Mouse (Mus musculus): Measurements from ENCODE around the gene Tenm2.

The Tenm2 gene

DNA sequence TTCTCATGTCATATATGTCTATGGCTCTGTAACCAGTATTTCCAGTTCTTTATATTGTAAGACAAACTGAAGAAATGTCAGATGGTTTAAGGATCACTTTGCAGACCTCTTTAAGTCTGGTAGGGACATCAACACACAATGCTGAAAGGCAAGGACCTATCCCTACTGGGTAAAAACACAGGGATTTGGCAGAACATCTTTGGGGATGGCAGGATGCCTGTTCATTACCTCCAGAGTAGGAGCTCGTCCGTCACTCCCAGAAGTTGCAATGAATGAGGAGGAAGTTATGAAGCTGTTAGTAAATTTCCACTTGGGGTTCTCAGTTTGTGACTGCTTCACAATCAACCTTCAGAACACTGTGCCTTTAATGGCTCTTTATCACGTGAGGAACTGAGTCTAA is 939.2 kb downstream of the Tenm2 start:
- Histone ChIP-seq H3K36me3 (ENCODE audit: control insufficient read depth, insufficient read depth, low read length, poor library complexity, severe bottlenecking) (no peaks in the 10 kb centered on the region), H3K27me3 (ENCODE audit: control insufficient read depth, insufficient read depth, low read length, poor library complexity, severe bottlenecking) (no peaks in the 10 kb centered on the region)
- DNase-seq (ENCODE audit: low read depth, low spot score) = no peak

- no peaks in the 10 kb centered on the region for H3K27me3 ChIP-seq (ENCODE audit: control insufficient read depth, insufficient read depth, low read length, poor library complexity, severe bottlenecking)
- H3K36me3 ChIP-seq (ENCODE audit: control insufficient read depth, insufficient read depth, low read length, poor library complexity, severe bottlenecking) = no peaks in the 10 kb centered on the region
- no peak for DNase-seq (ENCODE audit: low read depth, low spot score)
Observed at GRCm38 (mm10) chr11:36292206-36292605, 943.6 kb downstream of the Tenm2 start.

DNA sequence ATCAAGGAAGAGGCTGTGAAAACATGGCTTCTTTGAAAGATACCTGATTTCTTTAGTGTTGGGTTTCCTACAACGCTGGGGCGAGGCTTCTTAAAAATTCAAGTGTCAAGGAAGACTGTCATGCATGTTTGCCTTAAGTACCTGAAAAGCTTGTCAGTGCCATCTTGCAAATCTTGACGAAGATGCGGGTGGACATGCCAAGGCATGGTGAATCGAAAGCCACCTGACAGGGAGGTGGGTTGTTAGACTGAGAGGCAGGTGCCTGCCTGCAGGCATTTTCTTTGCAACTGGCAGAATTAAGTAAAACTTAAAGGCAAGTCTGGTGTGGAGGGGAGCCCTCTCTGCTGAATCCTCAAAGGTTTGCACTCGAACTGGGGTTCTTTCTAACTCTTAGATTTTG is 949.5 kb downstream of the Tenm2 start:
- Histone ChIP-seq H3K27me3 (ENCODE audit: control insufficient read depth, insufficient read depth, low read length, poor library complexity, severe bottlenecking) (no peaks in the 10 kb centered on the region), H3K36me3 (ENCODE audit: control insufficient read depth, insufficient read depth, low read length, poor library complexity, severe bottlenecking) (no peaks in the 10 kb centered on the region)
- no peak for DNase-seq (ENCODE audit: low read depth, low spot score)

- no peaks in the 10 kb centered on the region for H3K36me3 ChIP-seq (ENCODE audit: control insufficient read depth, insufficient read depth, low read length, poor library complexity, severe bottlenecking)
- no peak for DNase-seq (ENCODE audit: low read depth, low spot score)
- H3K27me3 ChIP-seq (ENCODE audit: control insufficient read depth, insufficient read depth, low read length, poor library complexity, severe bottlenecking) = no peaks in the 10 kb centered on the region
Observed at GRCm38 (mm10) chr11:36280533-36280932, 955.2 kb downstream of the Tenm2 start.

GRCm38 (mm10) chr11:36277903-36278215 is 957.9 kb downstream of the Tenm2 start:
- DNase-seq (ENCODE audit: low read depth, low spot score) = no peak
- no peaks in the 10 kb centered on the region for H3K27me3 ChIP-seq (ENCODE audit: control insufficient read depth, insufficient read depth, low read length, poor library complexity, severe bottlenecking)

GRCm38 (mm10) chr11:36277192-36277902 is 958.4 kb downstream of the Tenm2 start:
- Histone ChIP-seq H3K36me3 (ENCODE audit: control insufficient read depth, insufficient read depth, low read length, poor library complexity, severe bottlenecking) (no peaks in the 10 kb centered on the region), H3K27me3 (ENCODE audit: control insufficient read depth, insufficient read depth, low read length, poor library complexity, severe bottlenecking) (no peaks in the 10 kb centered on the region)
- no peak for DNase-seq (ENCODE audit: low read depth, low spot score)

More at GRCm38 (mm10) chr11:36277903-36278215, 957.9 kb downstream of the Tenm2 start:
- no peaks in the 10 kb centered on the region for H3K36me3 ChIP-seq (ENCODE audit: control insufficient read depth, insufficient read depth, low read length, poor library complexity, severe bottlenecking)

DNA sequence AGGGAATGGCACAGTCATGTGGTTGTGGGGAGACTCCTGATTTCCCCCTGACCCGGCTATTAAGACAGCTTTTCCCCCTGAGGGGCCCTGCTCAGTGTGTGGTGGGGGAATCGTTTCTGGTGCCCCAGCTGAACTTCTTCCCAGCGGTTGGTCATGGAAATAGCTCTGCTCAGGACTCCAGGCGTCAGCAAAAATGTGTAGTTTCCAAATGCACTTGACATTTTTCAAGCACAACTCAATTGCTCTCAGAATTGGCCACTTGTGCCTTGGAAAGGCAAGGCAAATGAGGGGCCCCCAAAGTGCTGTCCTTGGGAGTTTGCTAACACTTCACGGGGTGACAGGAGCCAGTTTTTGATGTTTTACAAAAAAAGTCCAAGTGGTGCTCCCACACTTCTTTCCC is 959.7 kb downstream of the Tenm2 start:
- no peak for DNase-seq (ENCODE audit: low read depth, low spot score)
- no peaks in the 10 kb centered on the region for H3K36me3 ChIP-seq (ENCODE audit: control insufficient read depth, insufficient read depth, low read length, poor library complexity, severe bottlenecking)
- no peaks in the 10 kb centered on the region for H3K27me3 ChIP-seq (ENCODE audit: control insufficient read depth, insufficient read depth, low read length, poor library complexity, severe bottlenecking)

GRCm38 (mm10) chr11:36272149-36272548 is 963.6 kb downstream of the Tenm2 start:
- DNase-seq (ENCODE audit: low read depth, low spot score) = no peak
- no peaks in the 10 kb centered on the region for H3K27me3 ChIP-seq (ENCODE audit: control insufficient read depth, insufficient read depth, low read length, poor library complexity, severe bottlenecking)
- H3K36me3 ChIP-seq (ENCODE audit: control insufficient read depth, insufficient read depth, low read length, poor library complexity, severe bottlenecking) = no peaks in the 10 kb centered on the region

DNA sequence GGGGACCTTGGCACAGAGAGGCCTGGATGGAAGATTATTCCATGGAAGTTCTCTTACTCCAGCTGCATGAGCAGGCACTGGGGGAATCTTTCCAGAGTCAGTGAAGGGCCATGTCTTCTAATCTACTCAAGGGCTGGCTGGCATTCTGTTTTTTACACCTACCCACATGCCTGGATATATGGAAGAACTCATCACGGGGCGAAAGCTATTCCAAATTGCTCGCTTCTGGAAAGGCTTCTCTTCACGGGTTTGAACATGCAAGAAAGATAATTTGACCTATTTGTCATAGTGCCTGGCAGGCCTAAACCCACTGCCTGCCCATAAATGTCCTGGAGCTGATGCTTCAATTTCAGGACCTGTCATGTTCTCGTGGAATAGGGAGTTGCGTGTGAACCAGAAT is 965.8 kb downstream of the Tenm2 start:
- no peaks in the 10 kb centered on the region for H3K27me3 ChIP-seq (ENCODE audit: control insufficient read depth, insufficient read depth, low read length, poor library complexity, severe bottlenecking)
- no peak for DNase-seq (ENCODE audit: low read depth, low spot score)
- H3K36me3 ChIP-seq (ENCODE audit: control insufficient read depth, insufficient read depth, low read length, poor library complexity, severe bottlenecking) = no peaks in the 10 kb centered on the region

DNA sequence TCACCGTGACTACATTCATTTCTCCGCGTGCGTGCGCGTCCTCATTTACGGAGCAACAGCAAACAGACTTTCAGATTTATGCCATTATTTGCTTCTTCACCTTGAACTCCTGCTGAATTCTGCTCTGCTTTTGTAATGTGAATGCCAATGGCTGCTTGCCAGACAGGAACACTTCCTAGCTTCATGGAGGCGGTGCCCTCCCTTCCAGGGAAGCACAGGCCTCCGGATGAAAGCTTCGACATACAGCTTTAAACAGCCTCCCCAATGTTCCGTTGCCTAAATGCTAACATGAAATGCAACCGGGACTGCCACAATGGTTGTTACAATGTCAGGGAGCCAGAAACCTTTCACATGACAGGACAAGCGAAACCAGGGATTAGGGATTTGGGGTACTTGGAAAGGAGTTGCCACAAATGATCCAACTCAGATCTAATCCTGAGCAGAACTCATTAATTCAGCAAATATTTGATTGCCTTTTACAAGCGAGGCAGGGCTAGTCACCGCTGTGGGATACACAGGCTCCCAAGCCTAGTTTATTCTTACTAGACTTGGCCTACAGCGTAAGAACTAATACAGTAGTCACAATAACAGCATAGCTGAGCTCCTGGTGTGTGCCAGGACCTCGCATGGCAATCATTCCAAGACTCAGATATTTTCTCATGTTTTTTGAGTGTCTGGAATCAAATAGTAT is 970.8 kb downstream of the Tenm2 start:
- no peak for DNase-seq (ENCODE audit: low read depth, low spot score)
- Histone ChIP-seq H3K27me3 (ENCODE audit: control insufficient read depth, insufficient read depth, low read length, poor library complexity, severe bottlenecking) (no peaks in the 10 kb centered on the region), H3K36me3 (ENCODE audit: control insufficient read depth, insufficient read depth, low read length, poor library complexity, severe bottlenecking) (no peaks in the 10 kb centered on the region)

DNA sequence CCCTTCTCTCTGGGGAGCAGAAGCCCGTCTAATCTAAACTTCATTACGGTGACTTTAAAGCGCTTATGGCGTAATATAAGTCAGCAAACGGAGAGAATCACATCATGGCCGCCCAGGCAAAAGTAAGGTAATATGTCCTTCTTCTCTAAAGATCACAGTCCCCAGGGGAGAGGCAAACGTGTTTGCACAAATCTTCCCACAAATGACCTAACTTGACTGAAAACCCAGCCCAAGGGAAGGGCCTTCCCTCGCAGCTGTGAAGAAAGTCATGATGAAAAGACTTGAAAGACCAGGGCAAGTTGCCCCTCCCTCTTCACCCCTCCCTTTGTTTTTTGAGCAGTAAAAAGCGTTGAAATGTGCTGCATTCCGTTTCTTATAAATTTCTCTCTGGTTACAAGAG is 971.9 kb downstream of the Tenm2 start:
- DNase-seq (ENCODE audit: low read depth, low spot score) = no peak
- H3K36me3 ChIP-seq (ENCODE audit: control insufficient read depth, insufficient read depth, low read length, poor library complexity, severe bottlenecking) = no peaks in the 10 kb centered on the region
- no peaks in the 10 kb centered on the region for H3K27me3 ChIP-seq (ENCODE audit: control insufficient read depth, insufficient read depth, low read length, poor library complexity, severe bottlenecking)

DNA sequence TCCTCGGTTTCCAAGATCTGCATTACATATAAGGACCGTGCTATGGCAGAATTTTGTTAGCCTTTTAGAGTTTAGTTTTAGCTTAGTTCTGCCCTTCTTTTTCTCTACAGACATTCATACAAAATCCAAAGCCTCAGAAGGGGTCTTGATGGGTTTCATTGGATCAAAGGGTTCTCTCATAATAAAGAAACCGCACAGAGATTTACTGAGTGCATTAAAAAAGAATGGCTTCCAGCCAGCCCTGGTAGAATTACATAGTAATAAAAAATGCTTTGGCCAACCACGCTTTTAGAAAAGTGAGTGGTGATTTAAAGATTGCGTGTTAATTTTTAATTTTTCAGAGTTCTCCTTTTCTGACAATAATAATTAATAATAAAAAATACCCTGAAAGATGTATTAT is 978.6 kb downstream of the Tenm2 start:
- Histone ChIP-seq H3K27me3 (ENCODE audit: control insufficient read depth, insufficient read depth, low read length, poor library complexity, severe bottlenecking) (no peaks in the 10 kb centered on the region), H3K36me3 (ENCODE audit: control insufficient read depth, insufficient read depth, low read length, poor library complexity, severe bottlenecking) (no peaks in the 10 kb centered on the region)
- no peak for DNase-seq (ENCODE audit: low read depth, low spot score)

DNA sequence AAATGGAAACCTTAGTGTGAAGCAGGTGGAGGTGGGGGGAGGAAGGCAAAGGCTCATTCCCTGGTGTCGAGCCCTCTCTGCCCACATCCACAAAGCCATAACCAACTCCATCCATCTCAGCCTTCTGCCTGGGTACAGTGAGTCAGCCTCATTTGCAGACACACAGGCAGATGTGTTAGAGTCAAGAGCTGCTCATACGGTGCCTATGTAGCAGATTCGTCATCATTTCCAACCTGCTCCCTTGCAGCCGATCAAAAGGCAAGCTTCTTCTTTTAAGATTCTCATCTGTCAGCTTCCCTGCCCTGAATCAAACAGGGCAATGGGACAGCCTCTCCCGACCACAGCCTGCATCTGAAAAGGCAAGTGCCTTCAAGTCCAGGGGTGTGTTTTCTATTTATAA is 979.0 kb downstream of the Tenm2 start:
- DNase-seq (ENCODE audit: low read depth, low spot score) = no peak
- H3K36me3 ChIP-seq (ENCODE audit: control insufficient read depth, insufficient read depth, low read length, poor library complexity, severe bottlenecking) = no peaks in the 10 kb centered on the region
- H3K27me3 ChIP-seq (ENCODE audit: control insufficient read depth, insufficient read depth, low read length, poor library complexity, severe bottlenecking) = no peaks in the 10 kb centered on the region

DNA sequence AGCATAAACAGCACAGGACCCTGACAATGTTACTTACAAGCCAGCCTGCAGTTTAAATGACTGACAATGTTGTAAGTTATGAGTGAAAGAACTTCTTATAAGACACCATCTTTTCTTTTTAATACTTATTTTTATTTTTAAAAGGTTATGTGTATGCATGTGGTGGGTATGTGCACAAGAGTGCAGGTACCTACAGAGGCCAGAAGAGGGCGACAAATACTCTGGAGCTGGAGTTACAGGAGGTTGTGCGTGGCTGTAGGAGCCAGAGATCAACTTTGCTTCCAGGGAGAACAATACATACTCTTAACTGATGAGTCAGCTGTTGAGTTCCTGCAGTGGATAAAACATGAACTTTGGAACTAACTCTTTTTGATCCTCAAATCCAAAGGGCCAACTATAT is 981.7 kb downstream of the Tenm2 start:
- DNase-seq (ENCODE audit: low read depth, low spot score) = no peak
- Histone ChIP-seq H3K27me3 (ENCODE audit: control insufficient read depth, insufficient read depth, low read length, poor library complexity, severe bottlenecking) (no peaks in the 10 kb centered on the region), H3K36me3 (ENCODE audit: control insufficient read depth, insufficient read depth, low read length, poor library complexity, severe bottlenecking) (no peaks in the 10 kb centered on the region)

DNA sequence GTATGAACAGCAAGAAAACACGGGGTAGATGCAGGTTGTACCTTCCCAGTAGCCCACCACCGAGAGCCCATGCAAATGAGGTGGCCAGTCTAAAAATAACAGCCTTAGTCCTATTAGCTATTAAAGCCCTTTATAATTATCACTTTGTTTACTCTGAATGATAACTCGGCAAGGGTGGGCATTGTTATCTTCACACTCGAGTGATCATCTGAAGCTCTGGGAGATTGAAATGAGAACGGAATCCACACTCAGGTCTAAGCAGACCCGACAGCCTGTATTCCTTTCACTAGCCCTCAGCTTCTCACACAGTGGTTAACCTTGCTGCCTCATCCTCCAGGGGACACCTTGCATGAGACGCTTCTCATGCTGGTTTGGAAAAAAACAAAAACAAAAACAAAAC is 985.7 kb downstream of the Tenm2 start:
- no peaks in the 10 kb centered on the region for H3K36me3 ChIP-seq (ENCODE audit: control insufficient read depth, insufficient read depth, low read length, poor library complexity, severe bottlenecking)
- no peaks in the 10 kb centered on the region for H3K27me3 ChIP-seq (ENCODE audit: control insufficient read depth, insufficient read depth, low read length, poor library complexity, severe bottlenecking)
- DNase-seq (ENCODE audit: low read depth, low spot score) = no peak

- H3K36me3 ChIP-seq (ENCODE audit: control insufficient read depth, insufficient read depth, low read length, poor library complexity, severe bottlenecking) = no peaks in the 10 kb centered on the region
- no peaks in the 10 kb centered on the region for H3K27me3 ChIP-seq (ENCODE audit: control insufficient read depth, insufficient read depth, low read length, poor library complexity, severe bottlenecking)
- no peak for DNase-seq (ENCODE audit: low read depth, low spot score)
Observed at GRCm38 (mm10) chr11:36246152-36246551, 989.6 kb downstream of the Tenm2 start.
